Mouse (Mus musculus) MEL (cell line): ENCODE data around the gene Pla2g5. TPM values are rescaled to one million over a fixed set of nuclear protein-coding genes. Genes with fewer than 3 reads are reported as not detected.

Source experiments
- DNase-seq: peaks from one replicate; pipeline ENCODE4 v3.0.0; 2011; ENCODE audit warnings: low read depth, low spot score
- H3K27ac ChIP-seq: 2 replicates; pipeline ENCODE4 v1.5.1; 2012; ENCODE audit warnings: low read depth, mild to moderate bottlenecking, control low read depth, low read length, moderate library complexity; ENCODE audit not compliant: control insufficient read depth
- H3K27me3 ChIP-seq, 2 experiments: fragments of 150-350 bp in 1 of 2; sonication (generic) in 1 of 2; 2 replicates each; pipeline ENCODE4 v1.6.1; 2012; ENCODE audit warnings: low read length in 2 of 2, mild to moderate bottlenecking in 2 of 2, improper control_type of control experiment in 1 of 2, moderate library complexity in 1 of 2; ENCODE audit not compliant: insufficient read depth in 2 of 2, control insufficient read depth in 1 of 2
- H3K36me3 ChIP-seq, 2 experiments: 2 replicates each; pipeline ENCODE4 v1.6.1; 2012 to 2014; ENCODE audit warnings: low read length in 2 of 2, improper control_type of control experiment in 1 of 2, inconsistent platforms in 1 of 2, mild to moderate bottlenecking in 1 of 2; ENCODE audit not compliant: insufficient read depth in 2 of 2, control insufficient read depth in 1 of 2
- H3K4me1 ChIP-seq, 2 experiments: fragments of 150-350 bp in 1 of 2; sonication (generic) in 1 of 2; 2 replicates each; pipeline ENCODE4 v1.6.1; 2012; ENCODE audit warnings: low read length in 2 of 2, improper control_type of control experiment in 1 of 2, mild to moderate bottlenecking in 1 of 2; ENCODE audit not compliant: insufficient read depth in 2 of 2, control insufficient read depth in 1 of 2
- H3K4me3 ChIP-seq, 2 experiments: fragments of 150-350 bp in 1 of 2; sonication (generic) in 1 of 2; 2 replicates each; pipeline ENCODE4 v1.5.1; 2012; ENCODE audit warnings: low read depth in 2 of 2, low read length in 2 of 2, mild to moderate bottlenecking in 2 of 2, moderate library complexity in 2 of 2, control low read depth in 1 of 2, improper control_type of control experiment in 1 of 2; ENCODE audit not compliant: control insufficient read depth in 1 of 2, insufficient read depth in 1 of 2
- H3K79me2 ChIP-seq: 2 replicates; pipeline ENCODE4 v1.6.1; 2012; ENCODE audit warnings: mild to moderate bottlenecking, low read length, moderate library complexity; ENCODE audit not compliant: control insufficient read depth, poor library complexity, insufficient read depth
- H3K9ac ChIP-seq: 2 replicates; pipeline ENCODE4 v1.6.1; 2012; ENCODE audit warnings: low read depth, mild to moderate bottlenecking, control low read depth, low read length, moderate library complexity; ENCODE audit not compliant: control insufficient read depth, poor library complexity, severe bottlenecking
- H3K9me3 ChIP-seq: fragments of 150-350 bp; sonication (generic); replicated peaks from 2 replicates; pipeline ENCODE4 v1.6.1; 2012; ENCODE audit warnings: mild to moderate bottlenecking, low read length, improper control_type of control experiment, moderate library complexity; ENCODE audit not compliant: insufficient read depth
- BHLHE40 ChIP-seq: IDR thresholded peaks from 2 replicates; pipeline ENCODE4 v1.6.1; 2012; ENCODE audit warnings: low read depth, mild to moderate bottlenecking, inconsistent platforms, low read length, improper control_type of control experiment, borderline replicate concordance
- CHD2 ChIP-seq: IDR thresholded peaks from 2 replicates; pipeline ENCODE4 v1.6.1; 2011; ENCODE audit warnings: low read length, improper control_type of control experiment
- E2F4 ChIP-seq: IDR thresholded peaks from 2 replicates; pipeline ENCODE4 v1.6.1; 2011; ENCODE audit warnings: low read depth, low read length, improper control_type of control experiment, borderline replicate concordance
- ELF1 ChIP-seq: IDR thresholded peaks from 2 replicates; pipeline ENCODE4 v1.6.1; 2014; ENCODE audit warnings: low read depth, mild to moderate bottlenecking, inconsistent platforms, low read length, improper control_type of control experiment, moderate library complexity
- GABPA ChIP-seq: IDR thresholded peaks from 2 replicates; pipeline ENCODE4 v1.6.1; 2012; ENCODE audit warnings: low read depth, mild to moderate bottlenecking, inconsistent platforms, low read length, improper control_type of control experiment, moderate library complexity
- GATA1 ChIP-seq: IDR thresholded peaks from 2 replicates; pipeline ENCODE4 v1.6.1; 2011; ENCODE audit warnings: low read depth, low read length, improper control_type of control experiment
- HCFC1 ChIP-seq: IDR thresholded peaks from 2 replicates; pipeline ENCODE4 v1.6.1; 2012; ENCODE audit warnings: low read depth, mild to moderate bottlenecking, inconsistent platforms, low read length, improper control_type of control experiment, moderate library complexity
- JUND ChIP-seq: IDR thresholded peaks from 2 replicates; pipeline ENCODE4 v1.6.1; 2011; ENCODE audit warnings: low read depth, mild to moderate bottlenecking, improper control_type of control experiment, low read length
- MYB ChIP-seq: IDR thresholded peaks from 2 replicates; pipeline ENCODE4 v1.6.1; 2011; ENCODE audit warnings: mild to moderate bottlenecking, low read depth, low read length, improper control_type of control experiment
- NELFE ChIP-seq: IDR thresholded peaks from 2 replicates; pipeline ENCODE4 v1.6.1; 2011; ENCODE audit warnings: low read depth, low read length, improper control_type of control experiment
- NRF1 ChIP-seq: IDR thresholded peaks from 2 replicates; pipeline ENCODE4 v1.6.1; 2014; ENCODE audit warnings: low read depth, mild to moderate bottlenecking, inconsistent platforms, low read length, improper control_type of control experiment, moderate library complexity; ENCODE audit not compliant: poor library complexity, insufficient read depth, severe bottlenecking
- POLR2A ChIP-seq, 2 experiments: IDR thresholded peaks; 2 replicates each; pipeline ENCODE4 v1.6.1; 2011 to 2012; ENCODE audit warnings: low read length in 2 of 2, mild to moderate bottlenecking in 2 of 2, control low read depth in 1 of 2, improper control_type of control experiment in 1 of 2, low read depth in 1 of 2, moderate library complexity in 1 of 2; ENCODE audit not compliant: control insufficient read depth in 1 of 2, insufficient read depth in 1 of 2, poor library complexity in 1 of 2
- POLR2AphosphoS2 ChIP-seq: IDR thresholded peaks from 2 replicates; pipeline ENCODE4 v1.6.1; 2011; ENCODE audit warnings: low read length, improper control_type of control experiment
- RAD21 ChIP-seq: IDR thresholded peaks from 2 replicates; pipeline ENCODE4 v1.6.1; 2011; ENCODE audit warnings: mild to moderate bottlenecking, low read depth, low read length, improper control_type of control experiment
- RCOR1 ChIP-seq: IDR thresholded peaks from 2 replicates; pipeline ENCODE4 v1.6.1; 2012; ENCODE audit warnings: low read depth, mild to moderate bottlenecking, inconsistent platforms, low read length, improper control_type of control experiment
- SIN3A ChIP-seq: IDR thresholded peaks from 2 replicates; pipeline ENCODE4 v1.6.1; 2012; ENCODE audit warnings: low read length, improper control_type of control experiment, inconsistent platforms
- SMC3 ChIP-seq: IDR thresholded peaks from 2 replicates; pipeline ENCODE4 v1.6.1; 2011; ENCODE audit warnings: low read depth, low read length, improper control_type of control experiment
- TAL1 ChIP-seq: IDR thresholded peaks from 2 replicates; pipeline ENCODE4 v1.6.1; 2012; ENCODE audit warnings: mild to moderate bottlenecking, inconsistent platforms, low read length, moderate library complexity, mixed read lengths
- TCF12 ChIP-seq: IDR thresholded peaks from 2 replicates; pipeline ENCODE4 v1.6.1; 2014; ENCODE audit warnings: low read depth, mild to moderate bottlenecking, inconsistent platforms, low read length, improper control_type of control experiment, moderate library complexity
- UBTF ChIP-seq: IDR thresholded peaks from 2 replicates; pipeline ENCODE4 v1.6.1; 2012; ENCODE audit warnings: low read depth, mild to moderate bottlenecking, inconsistent platforms, low read length, improper control_type of control experiment, moderate library complexity, borderline replicate concordance; ENCODE audit not compliant: insufficient read depth
- USF1 ChIP-seq: IDR thresholded peaks from 2 replicates; pipeline ENCODE4 v1.6.1; 2014; ENCODE audit warnings: low read depth, mild to moderate bottlenecking, inconsistent platforms, low read length, improper control_type of control experiment, moderate library complexity
- USF2 ChIP-seq, 2 experiments: IDR thresholded peaks; 2 replicates each; pipeline ENCODE4 v1.6.1; 2011 to 2012; ENCODE audit warnings: improper control_type of control experiment in 2 of 2, low read length in 2 of 2, borderline replicate concordance in 1 of 2, inconsistent platforms in 1 of 2, low read depth in 1 of 2, mild to moderate bottlenecking in 1 of 2; ENCODE audit not compliant: insufficient read depth in 1 of 2
- ZKSCAN1 ChIP-seq: IDR thresholded peaks from 2 replicates; pipeline ENCODE4 v1.6.1; 2012; ENCODE audit warnings: low read depth, mild to moderate bottlenecking, inconsistent platforms, low read length, improper control_type of control experiment, moderate library complexity
- ZNF384 ChIP-seq: IDR thresholded peaks from 2 replicates; pipeline ENCODE4 v1.6.1; 2012; ENCODE audit warnings: low read depth, mild to moderate bottlenecking, inconsistent platforms, low read length, improper control_type of control experiment
- polyA plus RNA-seq, 2 experiments: library from polyadenylated mRNA; stranded (reverse) in 1 of 2; unstranded in 1 of 2; fragments of >175 nt in 1 of 2; fragments of >200 nt in 1 of 2; gene quantifications; 2 replicates each; pipeline versions ENCODE4 v1.2.1 to v1.2.4; 2012; ENCODE audit warnings: low replicate concordance in 2 of 2, low read depth in 1 of 2; ENCODE audit not compliant: insufficient read length in 2 of 2, insufficient read depth in 1 of 2, missing spikeins in 1 of 2
- total RNA-seq: library from RNA; depleted of rRNA; stranded (reverse); fragments of 300-350 nt; gene quantifications from 2 replicates; pipeline ENCODE4 v1.2.3, GENCODE M21; 2012

Gene Pla2g5
- total and polyA plus RNA-seq, 3 experiments: not detected

DNA sequence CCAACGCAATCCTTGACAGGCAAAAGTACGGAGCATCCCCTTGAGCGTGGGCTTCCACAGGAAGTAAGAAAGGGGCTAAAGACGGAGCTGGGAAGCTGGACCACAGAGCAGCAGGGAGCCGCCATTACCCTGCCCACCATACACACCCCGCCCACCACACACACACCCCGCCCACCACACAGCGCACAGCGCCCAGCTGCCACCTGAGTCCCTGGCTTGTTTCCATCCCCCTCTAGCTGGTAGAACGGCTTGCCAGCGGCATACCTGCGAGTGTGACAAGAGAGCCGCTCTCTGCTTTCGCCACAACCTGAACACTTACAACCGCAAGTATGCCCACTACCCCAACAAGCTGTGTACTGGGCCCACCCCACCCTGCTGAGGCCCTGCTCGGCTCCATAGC lies 18.9 kb upstream of the Pla2g5 start:
- TF ChIP-seq NELFE (no peak), NRF1 (no peak), TAL1 (no peak), POLR2A (IDR thresholded peaks at IDR 0.05; ENCODE audit: control insufficient read depth in 1 of 2, insufficient read depth in 1 of 2, low read depth in 1 of 2, low read length in 2 of 2, poor library complexity in 1 of 2) (no peak), MYB (no peak), ZKSCAN1 (no peak), USF1 (no peak), CHD2 (no peak), UBTF (no peak), SIN3A (no peak), RAD21 (no peak), GATA1 (no peak)
- Histone ChIP-seq H3K79me2 (no peaks in the 10 kb centered on the region), H3K27me3 (no peaks in the 10 kb centered on the region), H3K4me3 (no peak overlapping the region), H3K4me1 (no peaks in the 10 kb centered on the region), H3K27ac (no peak overlapping the region), H3K9ac (no peak overlapping the region), H3K36me3 (no peaks in the 10 kb centered on the region), H3K9me3 (no peaks in the 10 kb centered on the region)
- DNase-seq: no peak

DNA sequence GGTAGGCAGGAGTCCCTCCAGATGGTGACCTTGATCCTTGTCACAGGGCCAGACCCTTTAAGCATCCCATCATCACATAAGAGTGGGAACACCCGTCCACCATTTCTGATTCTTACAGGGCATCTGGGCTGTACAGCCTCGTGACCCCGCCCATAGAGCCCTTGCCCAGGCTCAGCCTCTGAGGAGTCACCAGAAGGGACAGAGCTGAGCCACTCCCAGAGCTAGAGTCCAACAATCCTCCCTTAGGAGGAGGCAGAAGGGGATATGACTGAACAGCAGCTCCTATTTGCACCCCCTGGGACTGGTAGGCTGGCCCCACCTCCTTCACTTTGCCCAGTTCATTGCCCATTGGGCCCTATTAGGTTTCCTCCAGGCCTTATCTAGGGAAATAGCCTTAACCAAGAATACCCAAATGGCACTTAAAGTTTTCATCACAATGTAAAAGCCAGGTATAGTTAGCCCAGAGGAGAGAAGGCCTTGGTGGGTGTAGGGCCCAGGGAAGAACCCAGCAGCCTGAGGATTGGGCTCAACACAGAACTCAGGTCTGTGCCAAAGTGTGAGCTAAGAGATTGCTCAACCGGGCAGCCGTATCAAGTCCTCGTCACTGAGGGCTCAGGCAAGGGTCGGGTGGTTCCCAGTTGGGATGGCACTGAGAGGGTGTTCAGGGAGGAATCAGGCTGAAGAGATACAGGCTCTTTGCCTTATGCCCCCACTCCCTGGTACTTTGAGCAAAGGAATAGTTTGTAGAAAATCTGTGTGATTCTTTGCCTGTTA lies 17.7 kb upstream of the Pla2g5 start:
- H3K9me3 ChIP-seq: no peaks in the 10 kb centered on the region
- no peak for TF ChIP-seq POLR2AphosphoS2
- TF ChIP-seq USF1: no peak
- no peak for TF ChIP-seq ELF1
- TF ChIP-seq HCFC1: no peak
- TF ChIP-seq ZKSCAN1: no peak
- TF ChIP-seq TAL1: no peak
- TF ChIP-seq RCOR1: no peak
- no peak for TF ChIP-seq USF2 (IDR thresholded peaks at IDR 0.05; ENCODE audit: borderline replicate concordance in 1 of 2, insufficient read depth in 1 of 2, low read depth in 1 of 2, low read length in 2 of 2)
- no peak for TF ChIP-seq CHD2
- no peak for TF ChIP-seq JUND
- TF ChIP-seq E2F4: no peak
- TF ChIP-seq ZNF384: no peak
- TF ChIP-seq GABPA: no peak
- no peak for TF ChIP-seq GATA1
- no peak for TF ChIP-seq MYB
- TF ChIP-seq TCF12: no peak
- TF ChIP-seq BHLHE40: no peak
- TF ChIP-seq SMC3: no peak
- H3K79me2 ChIP-seq: no peaks in the 10 kb centered on the region
- no peak for DNase-seq
- H3K27me3 ChIP-seq: no peaks in the 10 kb centered on the region
- no peak overlapping the region for H3K4me3 ChIP-seq
- H3K27ac ChIP-seq: no peak overlapping the region
- no peaks in the 10 kb centered on the region for H3K36me3 ChIP-seq
- no peak overlapping the region for H3K9ac ChIP-seq
- H3K4me1 ChIP-seq: no peaks in the 10 kb centered on the region
